Mouse (Mus musculus) kidney, embryonic 14.5 days (tissue): ENCODE data around the gene Skil. TPM values are rescaled to one million over a fixed set of nuclear protein-coding genes. Genes with fewer than 3 reads are reported as not detected.

Experiments
- ATAC-seq: fragments of 200-750 bp; cut with Nextera tagmentation; 2 replicates; pipeline ENCODE4 v1.8.0; 2017; ENCODE audit warnings: moderate number of reproducible peaks, mild to moderate bottlenecking, moderate TSS enrichment, moderate library complexity; ENCODE audit not compliant: low FRiP score, low TSS enrichment
- H3K27ac ChIP-seq: fragments of 300-500 bp; sonication (generic); 2 replicates; pipeline ENCODE4 v1.5.1; 2014; ENCODE audit warnings: low read depth, mild to moderate bottlenecking, low read length, moderate library complexity, mixed read lengths
- H3K27me3 ChIP-seq: fragments of 300-500 bp; sonication (generic); 2 replicates; pipeline ENCODE4 v1.6.1; 2014; ENCODE audit warnings: mild to moderate bottlenecking, low read length; ENCODE audit not compliant: control insufficient read depth, insufficient read depth
- H3K36me3 ChIP-seq: fragments of 300-500 bp; sonication (generic); 2 replicates; pipeline ENCODE4 v1.6.1; 2014; ENCODE audit warnings: low read length, mixed read lengths; ENCODE audit not compliant: control insufficient read depth, insufficient read depth
- H3K4me1 ChIP-seq: fragments of 300-500 bp; sonication (generic); 2 replicates; pipeline ENCODE4 v1.6.1; 2014; ENCODE audit warnings: low read length, mixed read lengths; ENCODE audit not compliant: control insufficient read depth, insufficient read depth
- H3K4me2 ChIP-seq: fragments of 300-500 bp; sonication (generic); replicated peaks from 2 replicates; pipeline ENCODE4 v1.6.1; 2014; ENCODE audit warnings: low read depth, mild to moderate bottlenecking, low read length
- H3K4me3 ChIP-seq: fragments of 300-500 bp; sonication (generic); 2 replicates; pipeline ENCODE4 v1.5.1; 2014; ENCODE audit warnings: mild to moderate bottlenecking, low read length
- H3K9ac ChIP-seq: fragments of 300-500 bp; sonication (generic); 2 replicates; pipeline ENCODE4 v1.6.1; 2014; ENCODE audit warnings: low read depth, mild to moderate bottlenecking, low read length, moderate library complexity
- H3K9me3 ChIP-seq: fragments of 300-500 bp; sonication (generic); 2 replicates; pipeline ENCODE4 v1.6.1; 2016; ENCODE audit warnings: low read length; ENCODE audit not compliant: control insufficient read depth
- WGBS: fragments of 180-500 bp; shearing (Covaris S2); extraction: QIAGEN DNeasy Blood & Tissue Kit; methylation state at CpG from one replicate; pipeline ENCODE4 v1.1.7; 2014; 5-methylcytosine and 5-hydroxymethylcytosine counted together
- polyA plus RNA-seq: library from polyadenylated mRNA; unstranded; fragments of >200 nt; fragmentation: Nextera tagmentation; extraction: Ambion mirVana; gene quantifications from 2 replicates; pipeline ENCODE4 v1.2.1, GENCODE M21; 2014

Gene Skil
- polyA plus RNA-seq, 1 experiment from 2014 or later, result 26.8 TPM

DNA sequence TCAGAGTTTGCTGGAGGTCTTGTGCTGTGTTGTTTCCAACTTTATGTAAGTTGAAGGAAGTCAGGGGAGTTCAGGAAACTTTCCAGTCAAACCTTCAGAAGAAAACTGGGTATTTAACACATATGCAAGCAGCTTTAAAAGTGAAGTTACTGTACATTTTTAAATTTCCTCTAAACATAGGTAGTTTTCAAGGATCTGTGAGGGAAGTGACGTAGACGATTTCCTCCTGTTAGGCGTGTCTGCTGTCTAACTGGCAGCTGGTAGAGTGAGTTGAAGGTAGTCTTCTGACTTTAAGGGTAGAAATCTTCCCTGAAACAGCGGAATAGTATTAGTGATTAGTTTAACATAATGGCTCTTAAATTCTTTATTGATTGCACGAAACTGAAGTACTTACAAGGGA lies 5.2 kb downstream of the Skil start:
- 74% methylated on average over 5 of the region's 5 CpGs for WGBS

GRCm38 (mm10) chr3:31100802-31101201 lies 5.9 kb downstream of the Skil start:
- H3K4me1 ChIP-seq, result peaks cover 32% of the 10 kb centered on the region
- no peak overlapping the region for H3K9ac ChIP-seq
- H3K27me3 ChIP-seq, result no peaks in the 10 kb centered on the region
- H3K9me3 ChIP-seq, result no peaks in the 10 kb centered on the region
- H3K36me3 ChIP-seq, result no peaks in the 10 kb centered on the region; the same call in 1 of the 2 replicates
- no peak overlapping the region for H3K4me3 ChIP-seq
- no peak for ATAC-seq
- no peak overlapping the region for H3K27ac ChIP-seq
- WGBS, result 95% methylated on average over 3 of the region's 3 CpGs
- H3K4me2 ChIP-seq, result no peak overlapping the region

More for the DNA sequence above, 5.2 kb downstream of the Skil start:
- H3K4me2 ChIP-seq, result no peak overlapping the region
- no peak overlapping the region for H3K4me3 ChIP-seq
- no peak overlapping the region for H3K9ac ChIP-seq
- H3K4me1 ChIP-seq, result peaks cover 31% of the 10 kb centered on the region
- no peak overlapping the region for H3K27ac ChIP-seq
- no peaks in the 10 kb centered on the region; the same call in 1 of the 2 replicates for H3K36me3 ChIP-seq
- H3K9me3 ChIP-seq, result no peaks in the 10 kb centered on the region
- ATAC-seq, result no peak
- H3K27me3 ChIP-seq, result no peaks in the 10 kb centered on the region

DNA sequence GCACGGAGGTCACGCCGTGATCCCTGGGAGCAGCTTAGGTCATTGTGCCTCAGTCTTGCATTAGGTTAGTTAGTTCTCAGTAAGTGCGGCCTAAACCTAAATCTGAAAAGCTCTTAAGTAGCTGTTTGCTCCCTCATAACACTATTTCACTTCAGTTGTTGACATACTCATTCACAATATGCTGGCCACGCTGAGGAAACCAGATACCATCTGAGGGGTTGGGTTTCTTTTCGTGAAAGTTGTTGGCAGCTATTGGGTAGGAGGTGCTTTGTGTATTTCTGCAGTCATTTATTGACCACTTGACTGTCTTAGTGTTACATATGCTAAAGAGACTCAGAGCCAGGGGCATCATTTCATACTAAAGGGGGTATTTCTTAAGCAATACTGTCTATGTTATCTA lies 10.1 kb downstream of the Skil start:
- H3K4me1 ChIP-seq, result peaks cover 13% of the 10 kb centered on the region; the same call in 1 of the 2 replicates
- H3K9me3 ChIP-seq, result no peaks in the 10 kb centered on the region
- WGBS, result 60% methylated on average over 6 of the region's 6 CpGs
- H3K9ac ChIP-seq, result no peak overlapping the region
- H3K27me3 ChIP-seq, result no peaks in the 10 kb centered on the region
- H3K36me3 ChIP-seq, result no peaks in the 10 kb centered on the region
- no peak overlapping the region for H3K4me3 ChIP-seq
- ATAC-seq, result no peak
- no peak overlapping the region for H3K4me2 ChIP-seq
- no peak overlapping the region for H3K27ac ChIP-seq

DNA sequence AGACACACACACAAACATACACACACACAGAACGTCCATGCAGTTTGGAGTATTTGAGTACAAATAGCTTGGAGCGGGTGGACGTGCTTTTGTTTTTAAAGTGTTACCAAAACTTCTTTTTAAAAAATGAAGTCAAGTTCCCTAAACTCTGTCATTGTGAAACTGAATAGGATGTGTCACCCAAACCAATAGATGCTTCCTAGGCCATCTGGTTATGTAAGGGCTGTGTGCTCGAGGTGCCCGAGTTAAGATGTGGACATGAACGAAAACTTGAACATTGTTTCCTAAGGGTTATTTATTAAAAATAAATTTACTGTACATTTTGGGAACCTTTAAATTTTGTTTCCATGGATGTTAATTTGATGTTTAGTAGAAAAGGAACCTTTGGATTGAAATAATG lies 11.7 kb downstream of the Skil start:
- Histone ChIP-seq H3K9ac (no peak overlapping the region), H3K4me3 (no peak overlapping the region), H3K4me2 (no peak overlapping the region), H3K27ac (no peak overlapping the region), H3K27me3 (no peaks in the 10 kb centered on the region), H3K9me3 (no peaks in the 10 kb centered on the region), H3K36me3 (0 out of 2 replicates have a peak, but pooled peaks cover 2% of the 10 kb centered on the region), H3K4me1 (peaks cover 10% of the 10 kb centered on the region; the same call in 1 of the 2 replicates)
- WGBS, result 91% methylated on average over 6 of the region's 6 CpGs
- no peak for ATAC-seq

DNA sequence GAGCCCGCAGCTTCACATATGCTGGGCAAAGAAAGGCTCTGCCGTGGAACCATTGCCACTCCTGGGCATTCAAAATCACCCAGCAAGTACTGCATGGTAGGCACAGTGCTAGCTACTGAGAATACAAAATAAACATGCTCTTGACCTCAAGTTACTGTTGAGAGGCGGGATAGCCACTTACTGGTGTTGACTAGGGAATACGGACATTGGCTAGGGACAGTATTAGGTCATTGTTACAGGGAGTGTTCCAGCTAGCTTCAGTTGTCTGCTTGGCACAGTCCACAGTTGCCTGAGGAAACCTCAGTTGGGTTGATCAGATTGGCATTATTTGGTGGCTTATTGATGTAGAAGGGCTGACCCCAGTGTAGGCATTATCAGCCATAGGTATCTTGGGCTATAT lies 12.8 kb downstream of the Skil start:
- ATAC-seq, result no peak

GRCm38 (mm10) chr3:31109108-31109507 lies 14.2 kb downstream of the Skil start:
- Histone ChIP-seq H3K27me3 (no peaks in the 10 kb centered on the region), H3K4me1 (peaks cover 7% of the 10 kb centered on the region; the same call in 1 of the 2 replicates), H3K4me2 (no peak overlapping the region), H3K4me3 (no peak overlapping the region), H3K36me3 (peaks cover 15% of the 10 kb centered on the region), H3K27ac (no peak overlapping the region), H3K9ac (no peak overlapping the region), H3K9me3 (no peaks in the 10 kb centered on the region)
- WGBS, result 86% methylated on average over 3 of the region's 3 CpGs
- no peak for ATAC-seq

More for the DNA sequence above, 12.8 kb downstream of the Skil start:
- 83% methylated on average over 4 of the region's 4 CpGs for WGBS
- Histone ChIP-seq H3K9me3 (no peaks in the 10 kb centered on the region), H3K27me3 (no peaks in the 10 kb centered on the region), H3K36me3 (0 out of 2 replicates have a peak, but pooled peaks cover 6% of the 10 kb centered on the region), H3K9ac (no peak overlapping the region), H3K4me3 (no peak overlapping the region), H3K4me1 (peaks cover 10% of the 10 kb centered on the region; the same call in 1 of the 2 replicates), H3K4me2 (no peak overlapping the region), H3K27ac (no peak overlapping the region)

- no peak for ATAC-seq
- Histone ChIP-seq H3K9me3 (no peaks in the 10 kb centered on the region), H3K36me3 (peaks cover 38% of the 10 kb centered on the region), H3K4me2 (no peak overlapping the region), H3K4me1 (no peaks in the 10 kb centered on the region), H3K9ac (no peak overlapping the region), H3K27me3 (no peaks in the 10 kb centered on the region), H3K4me3 (no peak overlapping the region), H3K27ac (no peak overlapping the region)
- WGBS, result 87% methylated on average over 4 of the region's 4 CpGs
Observed at GRCm38 (mm10) chr3:31123098-31123497, 28.2 kb downstream of the Skil start.

DNA sequence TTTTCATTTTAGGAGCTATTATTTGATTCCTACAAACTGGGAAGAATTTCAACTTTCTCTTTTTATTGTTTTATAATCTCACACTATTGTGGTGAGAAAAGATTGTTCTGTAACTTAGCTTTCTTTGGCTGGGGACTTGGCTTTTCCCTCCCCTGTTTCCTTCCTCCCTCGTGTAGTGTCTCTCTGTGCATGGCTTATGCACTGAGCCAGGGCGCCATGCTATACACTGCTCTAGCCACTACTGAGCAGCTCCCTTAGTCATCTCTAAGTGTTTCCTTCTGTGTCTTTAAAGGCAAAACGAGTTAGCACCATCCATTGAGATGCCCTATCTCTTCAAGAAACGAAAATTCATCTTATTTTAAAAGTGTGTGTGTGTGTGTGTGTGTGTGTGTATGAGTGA lies 31.4 kb downstream of the Skil start:
- 56% methylated on average over 4 of the region's 4 CpGs for WGBS
- no peak overlapping the region for H3K9ac ChIP-seq
- ATAC-seq, result no peak

DNA sequence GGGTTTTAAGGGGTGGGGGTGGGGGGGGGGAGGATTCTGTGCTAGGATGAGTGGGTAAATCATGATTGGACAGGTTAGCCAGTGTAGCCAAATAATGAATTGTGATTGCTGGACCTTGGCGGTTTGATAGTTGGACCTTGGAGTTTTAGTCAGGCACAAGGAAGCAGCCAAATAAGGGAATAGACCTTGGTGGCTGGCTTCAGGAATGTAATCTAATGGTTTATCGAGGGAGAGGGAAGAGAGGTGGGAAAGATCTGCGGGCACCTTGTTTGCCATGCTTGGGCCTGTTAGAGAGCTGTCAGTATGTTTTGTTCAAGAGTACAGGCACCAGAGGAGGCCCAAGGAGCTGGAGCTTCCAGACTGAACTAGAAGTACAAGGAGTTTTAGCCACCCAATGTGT lies 32.0 kb downstream of the Skil start:
- H3K4me2 ChIP-seq, result no peak overlapping the region
- no peaks in the 10 kb centered on the region for H3K9me3 ChIP-seq
- peaks cover 13% of the 10 kb centered on the region for H3K36me3 ChIP-seq
- H3K4me1 ChIP-seq, result no peaks in the 10 kb centered on the region
- WGBS, result 71% methylated on average over 3 of the region's 3 CpGs
- H3K4me3 ChIP-seq, result no peak overlapping the region
- no peak for ATAC-seq
- no peaks in the 10 kb centered on the region for H3K27me3 ChIP-seq
- no peak overlapping the region for H3K9ac ChIP-seq
- H3K27ac ChIP-seq, result no peak overlapping the region; the same call in 1 of the 2 replicates

More for the DNA sequence above, 31.4 kb downstream of the Skil start:
- Histone ChIP-seq H3K4me2 (no peak overlapping the region), H3K27me3 (no peaks in the 10 kb centered on the region), H3K4me3 (no peak overlapping the region), H3K36me3 (peaks cover 14% of the 10 kb centered on the region), H3K27ac (no peak overlapping the region), H3K4me1 (no peaks in the 10 kb centered on the region), H3K9me3 (no peaks in the 10 kb centered on the region)
